Mouse (Mus musculus) intestine, postnatal 0 days (tissue): ENCODE results near the gene Gsta2. TPM values are rescaled to one million over a fixed set of nuclear protein-coding genes. Genes with fewer than 3 reads are reported as not detected.

Experiments
- ATAC-seq: fragments of 200-750 bp; cut with Nextera tagmentation; 2 replicates; pipeline ENCODE4 v1.8.0; 2017; ENCODE audit warnings: mild to moderate bottlenecking, moderate TSS enrichment, moderate library complexity
- H3K27ac ChIP-seq: fragments of 300-500 bp; sonication (generic); 2 replicates; pipeline ENCODE4 v1.5.1; 2014; ENCODE audit warnings: mild to moderate bottlenecking, low read depth, low read length, moderate library complexity
- H3K27me3 ChIP-seq: fragments of 300-500 bp; sonication (generic); replicated peaks from 2 replicates; pipeline ENCODE4 v1.6.1; 2014; ENCODE audit warnings: low read length, mixed read lengths; ENCODE audit not compliant: control insufficient read depth, insufficient read depth
- H3K36me3 ChIP-seq: fragments of 300-500 bp; sonication (generic); 2 replicates; pipeline ENCODE4 v1.6.1; 2014; ENCODE audit warnings: mild to moderate bottlenecking, moderate library complexity; ENCODE audit not compliant: control insufficient read depth, insufficient read depth
- H3K4me1 ChIP-seq: fragments of 300-500 bp; sonication (generic); replicated peaks from 2 replicates; pipeline ENCODE4 v1.6.1; 2014; ENCODE audit warnings: antibody characterized with exemption, low read length, mixed read lengths; ENCODE audit not compliant: control insufficient read depth, insufficient read depth
- H3K4me2 ChIP-seq: fragments of 300-500 bp; sonication (generic); replicated peaks from 2 replicates; pipeline ENCODE4 v1.6.1; 2014; ENCODE audit warnings: low read depth, mild to moderate bottlenecking, moderate library complexity
- H3K4me3 ChIP-seq: fragments of 300-500 bp; sonication (generic); 2 replicates; pipeline ENCODE4 v1.5.1; 2014; ENCODE audit warnings: low read depth, low read length
- H3K9ac ChIP-seq: fragments of 300-500 bp; sonication (generic); 2 replicates; pipeline ENCODE4 v1.6.1; 2014; ENCODE audit warnings: mild to moderate bottlenecking, low read depth, low read length
- H3K9me3 ChIP-seq: fragments of 300-500 bp; sonication (generic); 2 replicates; pipeline ENCODE4 v1.6.1; 2016; ENCODE audit warnings: mixed run types; ENCODE audit not compliant: control insufficient read depth
- CTCF ChIP-seq: sonication (generic); IDR thresholded peaks from 2 replicates; pipeline ENCODE4 v1.5.1; 2016; ENCODE audit warnings: low read depth, mild to moderate bottlenecking, control low read depth, antibody characterized with exemption, moderate library complexity
- WGBS: fragments of 180-500 bp; shearing (Covaris S2); extraction: QIAGEN DNeasy Blood & Tissue Kit; methylation state at CpG from one replicate; pipeline ENCODE4 v1.1.7; 2014; 5-methylcytosine and 5-hydroxymethylcytosine counted together
- polyA plus RNA-seq: library from polyadenylated mRNA; unstranded; fragments of >200 nt; fragmentation: Nextera tagmentation; extraction: Ambion mirVana; gene quantifications from 2 replicates; pipeline ENCODE4 v1.2.1, GENCODE M21; 2015

Gene Gsta2
- polyA plus RNA-seq, 1 experiment from 2014 or later = 94.5 TPM

GRCm38 (mm10) chr9:78377546-78377945 is 22.0 kb upstream of the Gsta2 start:
- 54% methylated on average over 8 of the region's 8 CpGs for WGBS
- no peak for TF ChIP-seq CTCF
- no peaks in the 10 kb centered on the region for H3K36me3 ChIP-seq
- H3K27me3 ChIP-seq = no peaks in the 10 kb centered on the region
- no peak overlapping the region for H3K4me3 ChIP-seq
- ATAC-seq = no peak
- no peaks in the 10 kb centered on the region for H3K4me1 ChIP-seq
- no peaks in the 10 kb centered on the region for H3K9me3 ChIP-seq
- H3K4me2 ChIP-seq = peak overlapping the region; percentile 54
- no peak overlapping the region for H3K9ac ChIP-seq
- H3K27ac ChIP-seq = no peak overlapping the region

- no peak overlapping the region for H3K27ac ChIP-seq
- ATAC-seq = no peak
These were observed 19.9 kb upstream of the Gsta2 start for GRCm38 (mm10) chr9:78375486-78375885.

GRCm38 (mm10) chr9:78374885-78375389 is 19.3 kb upstream of the Gsta2 start:
- no peaks in the 10 kb centered on the region for H3K27me3 ChIP-seq
- no peaks in the 10 kb centered on the region for H3K4me1 ChIP-seq
- H3K4me3 ChIP-seq = no peak overlapping the region
- H3K9me3 ChIP-seq = no peaks in the 10 kb centered on the region
- TF ChIP-seq CTCF = no peak
- no peak for ATAC-seq
- H3K27ac ChIP-seq = no peak overlapping the region
- 86% methylated on average over 1 of the region's 1 CpGs for WGBS
- H3K4me2 ChIP-seq = no peak overlapping the region
- H3K36me3 ChIP-seq = no peaks in the 10 kb centered on the region
- no peak overlapping the region for H3K9ac ChIP-seq

More at GRCm38 (mm10) chr9:78375486-78375885, 19.9 kb upstream of the Gsta2 start:
- Histone ChIP-seq H3K27me3 (no peaks in the 10 kb centered on the region), H3K9me3 (no peaks in the 10 kb centered on the region), H3K36me3 (no peaks in the 10 kb centered on the region), H3K9ac (no peak overlapping the region), H3K4me3 (no peak overlapping the region), H3K4me1 (no peaks in the 10 kb centered on the region), H3K4me2 (no peak overlapping the region)
- TF ChIP-seq CTCF = no peak
- WGBS = 79% methylated on average over 4 of the region's 4 CpGs

GRCm38 (mm10) chr9:78374397-78374796 is 18.8 kb upstream of the Gsta2 start:
- Histone ChIP-seq H3K4me1 (no peaks in the 10 kb centered on the region), H3K4me3 (no peak overlapping the region), H3K9ac (no peak overlapping the region), H3K27ac (no peak overlapping the region), H3K27me3 (no peaks in the 10 kb centered on the region), H3K36me3 (no peaks in the 10 kb centered on the region), H3K9me3 (no peaks in the 10 kb centered on the region), H3K4me2 (no peak overlapping the region)
- ATAC-seq = no peak
- WGBS = 53% methylated on average over 5 of the region's 5 CpGs
- TF ChIP-seq CTCF = no peak

- H3K9ac ChIP-seq = no peak overlapping the region
- H3K27me3 ChIP-seq = no peaks in the 10 kb centered on the region
- H3K9me3 ChIP-seq = no peaks in the 10 kb centered on the region
- 81% methylated on average over 10 of the region's 10 CpGs for WGBS
- H3K4me3 ChIP-seq = no peak overlapping the region
- ATAC-seq = no peak
- no peaks in the 10 kb centered on the region for H3K4me1 ChIP-seq
- no peaks in the 10 kb centered on the region for H3K36me3 ChIP-seq
- TF ChIP-seq CTCF = no peak
- no peak overlapping the region for H3K4me2 ChIP-seq
- H3K27ac ChIP-seq = no peak overlapping the region
These were observed 17.4 kb upstream of the Gsta2 start for GRCm38 (mm10) chr9:78372827-78373504.

GRCm38 (mm10) chr9:78371441-78371840 is 15.9 kb upstream of the Gsta2 start:
- no peak for ATAC-seq
- H3K27ac ChIP-seq = no peak overlapping the region
- TF ChIP-seq CTCF = no peak
- H3K4me3 ChIP-seq = no peak overlapping the region
- no peak overlapping the region for H3K4me2 ChIP-seq
- WGBS = 95% methylated on average over 3 of the region's 3 CpGs
- no peaks in the 10 kb centered on the region for H3K36me3 ChIP-seq
- H3K9me3 ChIP-seq = no peaks in the 10 kb centered on the region
- H3K9ac ChIP-seq = no peak overlapping the region
- no peaks in the 10 kb centered on the region for H3K4me1 ChIP-seq
- H3K27me3 ChIP-seq = no peaks in the 10 kb centered on the region
